Mouse (Mus musculus): ENCODE results near the gene Muc16. TPM values are rescaled to one million over a fixed set of nuclear protein-coding genes. Genes with fewer than 3 reads are reported as not detected.
A peak's percentile ranks its signal among the peaks of the same experiment; 100 is the strongest.

The Muc16 gene
- total and polyA plus RNA-seq, 3 experiments = 5.1 to 6.6 (median 5.1) TPM

- no peak for DNase-seq
- Histone ChIP-seq H3K27me3 (ENCODE audit: control insufficient read depth, insufficient read depth, low read length) (no peaks in the 10 kb centered on the region), H3K9ac (ENCODE audit: low read depth, low read length) (no peak overlapping the region), H3K4me1 (ENCODE audit: control insufficient read depth, insufficient read depth, low read length) (no peaks in the 10 kb centered on the region), H3K27ac (no peak overlapping the region), H3K36me3 (ENCODE audit: control insufficient read depth, insufficient read depth, low read length) (no peaks in the 10 kb centered on the region), H3K4me3 (no peak overlapping the region), H3K79me2 (replicated peaks; ENCODE audit: control insufficient read depth, insufficient read depth, low read length) (no peaks in the 10 kb centered on the region)
- intact Hi-C loops (cut with DNase I) = no loop called here
- WGBS = 51% methylated on average over 2 of the region's 2 CpGs
- TF ChIP-seq CTCF (IDR thresholded peaks at IDR 0.05) (no peak), EP300 (IDR thresholded peaks at IDR 0.05; ENCODE audit: insufficient read depth, low read depth, low read length) (no peak), POLR2A (IDR thresholded peaks at IDR 0.05; ENCODE audit: insufficient read depth, low read depth, low read length) (no peak)
These were observed 166.2 kb downstream of the Muc16 start for GRCm38 (mm10) chr9:18508098-18508497.

- no peak within 1 kb of the TSS for H3K4me3 ChIP-seq
- no peaks in the 10 kb centered on the region for H3K4me1 ChIP-seq (ENCODE audit: control insufficient read depth, insufficient read depth, low read length)
- no peaks in the 10 kb centered on the region for H3K36me3 ChIP-seq (ENCODE audit: control insufficient read depth, insufficient read depth, low read length)
- H3K27me3 ChIP-seq (ENCODE audit: control insufficient read depth, insufficient read depth, low read length) = no peaks in the 10 kb centered on the region
- no peaks in the 10 kb centered on the region for H3K79me2 ChIP-seq (replicated peaks; ENCODE audit: control insufficient read depth, insufficient read depth, low read length)
- TF ChIP-seq CTCF (IDR thresholded peaks at IDR 0.05) = no peak
- no peak for TF ChIP-seq POLR2A (IDR thresholded peaks at IDR 0.05; ENCODE audit: insufficient read depth, low read depth, low read length)
- TF ChIP-seq EP300 (IDR thresholded peaks at IDR 0.05; ENCODE audit: insufficient read depth, low read depth, low read length) = no peak
- WGBS = 55% methylated on average over 3 of the region's 3 CpGs
- H3K27ac ChIP-seq = no peak within 1 kb of the TSS
- intact Hi-C loops (cut with DNase I) = no loop called here
- no peak within 1 kb of the TSS for H3K9ac ChIP-seq (ENCODE audit: low read depth, low read length)
- no peak for DNase-seq
These were observed 196.2 kb downstream of the Muc16 start, which contains the start of the genes Zfp558 and Mbd3l1 for GRCm38 (mm10) chr9:18478168-18478567. Gene Zfp558 (minus strand): TSS chr9:18478268. Gene Mbd3l1 (plus strand): TSS chr9:18478359.

GRCm38 (mm10) chr9:18473324-18474128, 200.8 kb downstream of the Muc16 start:
- intact Hi-C loops (cut with DNase I) = loop anchor here (5.0 kb wide), 1 partner anchor 181 kb away; the partner anchor contains the start of gene Chordc1
- peak; percentile 76 to 77 for DNase-seq
- H3K79me2 ChIP-seq (replicated peaks; ENCODE audit: control insufficient read depth, insufficient read depth, low read length) = no peaks in the 10 kb centered on the region

GRCm38 (mm10) chr9:18468005-18468404, 206.3 kb downstream of the Muc16 start:
- no peak overlapping the region for H3K27ac ChIP-seq
- TF ChIP-seq EP300 (IDR thresholded peaks at IDR 0.05; ENCODE audit: insufficient read depth, low read depth, low read length) (no peak), POLR2A (IDR thresholded peaks at IDR 0.05; ENCODE audit: insufficient read depth, low read depth, low read length) (no peak), CTCF (IDR thresholded peaks at IDR 0.05) (no peak)
- no peak overlapping the region for H3K4me3 ChIP-seq
- H3K4me1 ChIP-seq (ENCODE audit: control insufficient read depth, insufficient read depth, low read length) = no peaks in the 10 kb centered on the region
- H3K36me3 ChIP-seq (ENCODE audit: control insufficient read depth, insufficient read depth, low read length) = no peaks in the 10 kb centered on the region
- intact Hi-C loops (cut with DNase I) = no loop called here
- no peak overlapping the region for H3K9ac ChIP-seq (ENCODE audit: low read depth, low read length)
- no peaks in the 10 kb centered on the region for H3K27me3 ChIP-seq (ENCODE audit: control insufficient read depth, insufficient read depth, low read length)
- no peaks in the 10 kb centered on the region for H3K79me2 ChIP-seq (replicated peaks; ENCODE audit: control insufficient read depth, insufficient read depth, low read length)
- WGBS = 80% methylated on average over 3 of the region's 3 CpGs
- DNase-seq = no peak

More at GRCm38 (mm10) chr9:18473324-18474128, 200.8 kb downstream of the Muc16 start:
- H3K27me3 ChIP-seq (ENCODE audit: control insufficient read depth, insufficient read depth, low read length) = no peaks in the 10 kb centered on the region
- peak overlapping the region; percentile 48 for H3K4me3 ChIP-seq
- peak; percentile 73 for TF ChIP-seq POLR2A (IDR thresholded peaks at IDR 0.05; ENCODE audit: insufficient read depth, low read depth, low read length)
- TF ChIP-seq EP300 (IDR thresholded peaks at IDR 0.05; ENCODE audit: insufficient read depth, low read depth, low read length) = no peak
- peak; percentile 20; the same call in 1 of the 2 replicates for TF ChIP-seq CTCF (IDR thresholded peaks at IDR 0.05)
- WGBS = 4% methylated on average over 39 of the region's 39 CpGs
- no peaks in the 10 kb centered on the region for H3K4me1 ChIP-seq (ENCODE audit: control insufficient read depth, insufficient read depth, low read length)
- H3K36me3 ChIP-seq (ENCODE audit: control insufficient read depth, insufficient read depth, low read length) = no peaks in the 10 kb centered on the region
- H3K27ac ChIP-seq = peak overlapping the region; percentile 56
- H3K9ac ChIP-seq (ENCODE audit: low read depth, low read length) = peak overlapping the region; percentile 82

- WGBS = 73% methylated on average over 3 of the region's 3 CpGs
- DNase-seq = no peak
- no peak overlapping the region for H3K27ac ChIP-seq
- H3K4me1 ChIP-seq (ENCODE audit: control insufficient read depth, insufficient read depth, low read length) = no peaks in the 10 kb centered on the region
- H3K4me3 ChIP-seq = no peak overlapping the region
- H3K36me3 ChIP-seq (ENCODE audit: control insufficient read depth, insufficient read depth, low read length) = no peaks in the 10 kb centered on the region
- no peaks in the 10 kb centered on the region for H3K27me3 ChIP-seq (ENCODE audit: control insufficient read depth, insufficient read depth, low read length)
- no peaks in the 10 kb centered on the region for H3K79me2 ChIP-seq (replicated peaks; ENCODE audit: control insufficient read depth, insufficient read depth, low read length)
- TF ChIP-seq CTCF (IDR thresholded peaks at IDR 0.05) (no peak), EP300 (IDR thresholded peaks at IDR 0.05; ENCODE audit: insufficient read depth, low read depth, low read length) (no peak), POLR2A (IDR thresholded peaks at IDR 0.05; ENCODE audit: insufficient read depth, low read depth, low read length) (no peak)
- intact Hi-C loops (cut with DNase I) = no loop called here
- H3K9ac ChIP-seq (ENCODE audit: low read depth, low read length) = no peak overlapping the region
These were observed 207.0 kb downstream of the Muc16 start for GRCm38 (mm10) chr9:18467350-18467749.

GRCm38 (mm10) chr9:18456520-18456919, 217.8 kb downstream of the Muc16 start:
- Histone ChIP-seq H3K9ac (ENCODE audit: low read depth, low read length) (no peak overlapping the region), H3K27ac (no peak overlapping the region), H3K4me1 (ENCODE audit: control insufficient read depth, insufficient read depth, low read length) (no peaks in the 10 kb centered on the region), H3K79me2 (replicated peaks; ENCODE audit: control insufficient read depth, insufficient read depth, low read length) (no peaks in the 10 kb centered on the region), H3K36me3 (ENCODE audit: control insufficient read depth, insufficient read depth, low read length) (no peaks in the 10 kb centered on the region), H3K27me3 (ENCODE audit: control insufficient read depth, insufficient read depth, low read length) (no peaks in the 10 kb centered on the region), H3K4me3 (no peak overlapping the region)
- 77% methylated on average over 4 of the region's 4 CpGs for WGBS
- no peak for DNase-seq
- intact Hi-C loops (cut with DNase I) = no loop called here
- TF ChIP-seq POLR2A (IDR thresholded peaks at IDR 0.05; ENCODE audit: insufficient read depth, low read depth, low read length) = no peak
- no peak for TF ChIP-seq CTCF (IDR thresholded peaks at IDR 0.05)
- no peak for TF ChIP-seq EP300 (IDR thresholded peaks at IDR 0.05; ENCODE audit: insufficient read depth, low read depth, low read length)

Small RNA genes within 50 kb of the gene (microRNA-seq; reads per million reads assigned to microRNA genes)
- gene Gm22854 = 0 reads per million in 2 experiments

Other genes starting within 250 kb of the Muc16 start
- not detected for gene Mbd3l2, start 243.9 kb downstream of the Muc16 start, total RNA-seq (2021)
- gene Mbd3l2, start 243.9 kb downstream of the Muc16 start, polyA plus RNA-seq (2012; rRNA removed) = not detected in 2 replicates
- gene Zfp558, start 196.3 kb downstream of the Muc16 start, total RNA-seq (2021) = 1 to 10 TPM; 1.0 to 1.1 TPM
- gene Zfp558, start 196.3 kb downstream of the Muc16 start, polyA plus RNA-seq (2012; rRNA removed) = 0.04 and 1.5 TPM in 2 replicates
- gene Mbd3l1, start 196.2 kb downstream of the Muc16 start, total RNA-seq (2021) = not detected
- gene Mbd3l1, start 196.2 kb downstream of the Muc16 start, polyA plus RNA-seq (2012; rRNA removed) = not detected in 2 replicates
- not detected for gene Olfr24, start 89.5 kb upstream of the Muc16 start, total RNA-seq (2021)
- gene Olfr24, start 89.5 kb upstream of the Muc16 start, polyA plus RNA-seq (2012; rRNA removed) = not detected in 2 replicates
- gene Olfr828, start 145.0 kb upstream of the Muc16 start, total RNA-seq (2021) = not detected
- gene Olfr828, start 145.0 kb upstream of the Muc16 start, polyA plus RNA-seq (2012; rRNA removed) = not detected in 2 replicates
- not detected for gene Olfr829, start 180.4 kb upstream of the Muc16 start, total RNA-seq (2021)
- gene Olfr829, start 180.4 kb upstream of the Muc16 start, polyA plus RNA-seq (2012; rRNA removed) = not detected in 2 replicates
- not detected for gene Olfr830, start 200.2 kb upstream of the Muc16 start, total RNA-seq (2021)
- not detected in 2 replicates for gene Olfr830, start 200.2 kb upstream of the Muc16 start, polyA plus RNA-seq (2012; rRNA removed)

All from heart, adult 2 months (tissue).